Mouse (Mus musculus): ENCODE measurements around the gene Tex12. TPM values are rescaled to one million over a fixed set of nuclear protein-coding genes. Genes with fewer than 3 reads are reported as not detected.

The Tex12 gene
- polyA plus RNA-seq, 1 experiment from 2014 or later = not detected

GRCm38 (mm10) chr9:50567372-50567771, 6.2 kb upstream of the Tex12 start:
- WGBS (ENCODE audit: insufficient replicate concordance) = 47% methylated on average over 4 of the region's 4 CpGs
- no peaks in the 10 kb centered on the region for H3K36me3 ChIP-seq (ENCODE audit: control insufficient read depth, insufficient read depth)

GRCm38 (mm10) chr9:50565940-50566339, 4.8 kb upstream of the Tex12 start:
- Histone ChIP-seq H3K4me2 (ENCODE audit: low read depth, low read length) (no peak overlapping the region), H3K4me3 (ENCODE audit: low read depth, low read length) (no peak overlapping the region), H3K9ac (ENCODE audit: low read depth, low read length) (no peak overlapping the region), H3K9me3 (replicated peaks; ENCODE audit: control insufficient read depth, low read length) (no peaks in the 10 kb centered on the region), H3K27ac (ENCODE audit: low read length) (no peak overlapping the region), H3K36me3 (ENCODE audit: control insufficient read depth, insufficient read depth) (no peaks in the 10 kb centered on the region), H3K27me3 (ENCODE audit: control insufficient read depth, insufficient read depth, low read depth, low read length) (no peaks in the 10 kb centered on the region), H3K4me1 (ENCODE audit: control insufficient read depth, low read depth, low read length) (no peaks in the 10 kb centered on the region)
- no peak for ATAC-seq (ENCODE audit: low read depth)
- 33% methylated on average over 4 of the region's 4 CpGs for WGBS (ENCODE audit: insufficient replicate concordance)

More at GRCm38 (mm10) chr9:50567372-50567771, 6.2 kb upstream of the Tex12 start:
- Histone ChIP-seq H3K4me3 (ENCODE audit: low read depth, low read length) (no peak overlapping the region), H3K4me2 (ENCODE audit: low read depth, low read length) (no peak overlapping the region), H3K4me1 (ENCODE audit: control insufficient read depth, low read depth, low read length) (no peaks in the 10 kb centered on the region), H3K27ac (ENCODE audit: low read length) (no peak overlapping the region), H3K9me3 (replicated peaks; ENCODE audit: control insufficient read depth, low read length) (no peaks in the 10 kb centered on the region), H3K9ac (ENCODE audit: low read depth, low read length) (no peak overlapping the region), H3K27me3 (ENCODE audit: control insufficient read depth, insufficient read depth, low read depth, low read length) (no peaks in the 10 kb centered on the region)
- no peak for ATAC-seq (ENCODE audit: low read depth)

GRCm38 (mm10) chr9:50565173-50565572, 4.0 kb upstream of the Tex12 start:
- Histone ChIP-seq H3K27ac (ENCODE audit: low read length) (no peak overlapping the region), H3K36me3 (ENCODE audit: control insufficient read depth, insufficient read depth) (no peaks in the 10 kb centered on the region), H3K4me2 (ENCODE audit: low read depth, low read length) (no peak overlapping the region), H3K4me3 (ENCODE audit: low read depth, low read length) (no peak overlapping the region), H3K9ac (ENCODE audit: low read depth, low read length) (no peak overlapping the region), H3K9me3 (replicated peaks; ENCODE audit: control insufficient read depth, low read length) (no peaks in the 10 kb centered on the region), H3K27me3 (ENCODE audit: control insufficient read depth, insufficient read depth, low read depth, low read length) (no peaks in the 10 kb centered on the region), H3K4me1 (ENCODE audit: control insufficient read depth, low read depth, low read length) (no peaks in the 10 kb centered on the region)
- 59% methylated on average over 7 of the region's 7 CpGs for WGBS (ENCODE audit: insufficient replicate concordance)
- ATAC-seq (ENCODE audit: low read depth) = no peak

GRCm38 (mm10) chr9:50561918-50562360, 814 bp upstream of the Tex12 start:
- Histone ChIP-seq H3K4me3 (ENCODE audit: low read depth, low read length) (no peak overlapping the region), H3K27ac (ENCODE audit: low read length) (no peak overlapping the region), H3K9me3 (replicated peaks; ENCODE audit: control insufficient read depth, low read length) (no peaks in the 10 kb centered on the region), H3K36me3 (ENCODE audit: control insufficient read depth, insufficient read depth) (no peaks in the 10 kb centered on the region), H3K27me3 (ENCODE audit: control insufficient read depth, insufficient read depth, low read depth, low read length) (no peaks in the 10 kb centered on the region), H3K4me2 (ENCODE audit: low read depth, low read length) (no peak overlapping the region), H3K4me1 (ENCODE audit: control insufficient read depth, low read depth, low read length) (no peaks in the 10 kb centered on the region), H3K9ac (ENCODE audit: low read depth, low read length) (no peak overlapping the region)
- no peak for ATAC-seq (ENCODE audit: low read depth)
- 61% methylated on average over 2 of the region's 2 CpGs for WGBS (ENCODE audit: insufficient replicate concordance)

GRCm38 (mm10) chr9:50555094-50555446, 6.1 kb downstream of the Tex12 start, which contains the start of gene Bco2:
TSS of gene Bco2 (minus strand) at chr9:50555181.
- WGBS (ENCODE audit: insufficient replicate concordance) = 46% methylated on average over 2 of the region's 2 CpGs
- Histone ChIP-seq H3K27ac (ENCODE audit: low read length) (no peak within 1 kb of the TSS), H3K27me3 (ENCODE audit: control insufficient read depth, insufficient read depth, low read depth, low read length) (no peaks in the 10 kb centered on the region), H3K9me3 (replicated peaks; ENCODE audit: control insufficient read depth, low read length) (no peaks in the 10 kb centered on the region), H3K4me3 (ENCODE audit: low read depth, low read length) (peak within 1 kb of the TSS; percentile 11; the same call in 1 of the 2 replicates), H3K9ac (ENCODE audit: low read depth, low read length) (no peak within 1 kb of the TSS), H3K36me3 (ENCODE audit: control insufficient read depth, insufficient read depth) (no peaks in the 10 kb centered on the region), H3K4me1 (ENCODE audit: control insufficient read depth, low read depth, low read length) (no peaks in the 10 kb centered on the region), H3K4me2 (ENCODE audit: low read depth, low read length) (peak within 1 kb of the TSS; percentile 37; the same call in 1 of the 2 replicates)
- no peak for ATAC-seq (ENCODE audit: low read depth)

- Histone ChIP-seq H3K9me3 (replicated peaks; ENCODE audit: control insufficient read depth, low read length) (no peaks in the 10 kb centered on the region), H3K9ac (ENCODE audit: low read depth, low read length) (no peak within 1 kb of the TSS), H3K4me2 (ENCODE audit: low read depth, low read length) (peak within 1 kb of the TSS; percentile 37; the same call in 1 of the 2 replicates), H3K4me3 (ENCODE audit: low read depth, low read length) (peak within 1 kb of the TSS; percentile 11; the same call in 1 of the 2 replicates), H3K4me1 (ENCODE audit: control insufficient read depth, low read depth, low read length) (no peaks in the 10 kb centered on the region), H3K36me3 (ENCODE audit: control insufficient read depth, insufficient read depth) (no peaks in the 10 kb centered on the region), H3K27me3 (ENCODE audit: control insufficient read depth, insufficient read depth, low read depth, low read length) (no peaks in the 10 kb centered on the region), H3K27ac (ENCODE audit: low read length) (no peak within 1 kb of the TSS)
- ATAC-seq (ENCODE audit: low read depth) = peak; percentile 21; the same call in 1 of the 2 replicates
- WGBS (ENCODE audit: insufficient replicate concordance) = 25% methylated on average over 12 of the region's 12 CpGs
Measured at GRCm38 (mm10) chr9:50554241-50555093, 6.7 kb downstream of the Tex12 start, which contains the start of gene Il18. TSS of gene Il18 (plus strand) at chr9:50554827.

- H3K36me3 ChIP-seq (ENCODE audit: control insufficient read depth, insufficient read depth) = no peaks in the 10 kb centered on the region
- no peaks in the 10 kb centered on the region for H3K27me3 ChIP-seq (ENCODE audit: control insufficient read depth, insufficient read depth, low read depth, low read length)
- H3K27ac ChIP-seq (ENCODE audit: low read length) = no peak overlapping the region
- H3K9me3 ChIP-seq (replicated peaks; ENCODE audit: control insufficient read depth, low read length) = no peaks in the 10 kb centered on the region
- 19% methylated on average over 2 of the region's 2 CpGs for WGBS (ENCODE audit: insufficient replicate concordance)
- no peaks in the 10 kb centered on the region for H3K4me1 ChIP-seq (ENCODE audit: control insufficient read depth, low read depth, low read length)
- H3K4me2 ChIP-seq (ENCODE audit: low read depth, low read length) = no peak overlapping the region
- H3K9ac ChIP-seq (ENCODE audit: low read depth, low read length) = no peak overlapping the region
- H3K4me3 ChIP-seq (ENCODE audit: low read depth, low read length) = no peak overlapping the region
- no peak for ATAC-seq (ENCODE audit: low read depth)
Measured at GRCm38 (mm10) chr9:50553547-50553946, 7.6 kb downstream of the Tex12 start.

- H3K4me3 ChIP-seq (ENCODE audit: low read depth, low read length) = no peak overlapping the region
- H3K4me2 ChIP-seq (ENCODE audit: low read depth, low read length) = no peak overlapping the region
- H3K4me1 ChIP-seq (ENCODE audit: control insufficient read depth, low read depth, low read length) = no peaks in the 10 kb centered on the region
- H3K27me3 ChIP-seq (ENCODE audit: control insufficient read depth, insufficient read depth, low read depth, low read length) = no peaks in the 10 kb centered on the region
- no peak for ATAC-seq (ENCODE audit: low read depth)
- H3K36me3 ChIP-seq (ENCODE audit: control insufficient read depth, insufficient read depth) = no peaks in the 10 kb centered on the region
- H3K9ac ChIP-seq (ENCODE audit: low read depth, low read length) = no peak overlapping the region
- WGBS (ENCODE audit: insufficient replicate concordance) = 37% methylated on average over 5 of the region's 5 CpGs
- no peak overlapping the region for H3K27ac ChIP-seq (ENCODE audit: low read length)
- no peaks in the 10 kb centered on the region for H3K9me3 ChIP-seq (replicated peaks; ENCODE audit: control insufficient read depth, low read length)
Measured at GRCm38 (mm10) chr9:50552206-50552605, 8.9 kb downstream of the Tex12 start.

GRCm38 (mm10) chr9:50548936-50549335, 12.2 kb downstream of the Tex12 start:
- Histone ChIP-seq H3K4me1 (ENCODE audit: control insufficient read depth, low read depth, low read length) (no peaks in the 10 kb centered on the region), H3K27ac (ENCODE audit: low read length) (no peak overlapping the region), H3K4me3 (ENCODE audit: low read depth, low read length) (no peak overlapping the region), H3K27me3 (ENCODE audit: control insufficient read depth, insufficient read depth, low read depth, low read length) (no peaks in the 10 kb centered on the region), H3K9me3 (replicated peaks; ENCODE audit: control insufficient read depth, low read length) (no peaks in the 10 kb centered on the region), H3K4me2 (ENCODE audit: low read depth, low read length) (no peak overlapping the region), H3K9ac (ENCODE audit: low read depth, low read length) (no peak overlapping the region), H3K36me3 (ENCODE audit: control insufficient read depth, insufficient read depth) (no peaks in the 10 kb centered on the region)
- no peak for ATAC-seq (ENCODE audit: low read depth)
- WGBS (ENCODE audit: insufficient replicate concordance) = 58% methylated on average over 4 of the region's 4 CpGs

All from liver, embryonic 16.5 days (tissue).